Comparison of ENCODE assay signal across 12 mouse cellular contexts in genomic region chr7:15961798-15962197, GRCm38 (mm10). TPM values are rescaled to one million over a fixed set of nuclear protein-coding genes. Genes with fewer than 3 reads are reported as not detected.
DNase-seq lines count a peak whose midpoint lies in the region; ATAC-seq and TF ChIP-seq lines count a peak whose summit lies in the region.
"Had no signal": no experiment of that assay in that cellular context is flagged by ENCODE, and none has a peak within 500 bp of the region (broad histone marks: within the 10 kb centered on the region; RNA-seq: fewer than 3 reads in every experiment).

No protein-coding gene starts in this region.

- intact Hi-C loops in heart, postnatal 14 days (cut with DNase I), result no loop called here

- no peaks in the 10 kb centered on the region for H3K9me3 ChIP-seq in heart, embryonic 10.5 days
- no peaks in the 10 kb centered on the region for H3K9me3 ChIP-seq in limb, embryonic 12.5 days
- H3K9me3 ChIP-seq in limb, embryonic 10.5 days (replicated peaks), result 0 out of 2 replicates have a peak, but pooled peaks cover 1% of the 10 kb centered on the region
- no peaks in the 10 kb centered on the region for H3K9me3 ChIP-seq in embryonic facial prominence, embryonic 12.5 days
- H3K9me3 ChIP-seq in limb, embryonic 15.5 days, result no peaks in the 10 kb centered on the region

- TF ChIP-seq CTCF in cerebellum, adult 2 months (IDR thresholded peaks at IDR 0.05; ENCODE audit: borderline replicate concordance, insufficient read depth, low read depth, low read length), result no peak

- H3K9ac ChIP-seq in limb, embryonic 12.5 days (replicated peaks), result peak overlapping the region; percentile 44; the same call in 1 of the 2 replicates
- H3K9ac ChIP-seq in embryonic facial prominence, embryonic 12.5 days, result no peak overlapping the region
- no peak overlapping the region for H3K9ac ChIP-seq in limb, embryonic 15.5 days

- 86% methylated on average over 7 of the region's 7 CpGs for WGBS in heart, embryonic 10.5 days
- WGBS in limb, embryonic 12.5 days, result 83% methylated on average over 7 of the region's 7 CpGs
- WGBS in limb, embryonic 10.5 days, result 91% methylated on average over 7 of the region's 7 CpGs
- 89% methylated on average over 7 of the region's 7 CpGs for WGBS in embryonic facial prominence, embryonic 12.5 days
- WGBS in limb, embryonic 15.5 days, result 77% methylated on average over 7 of the region's 7 CpGs
- WGBS in cerebellum, adult 2 months, result 90% methylated on average over 7 of the region's 7 CpGs

- no peak for DNase-seq in heart, embryonic 10.5 days (ENCODE audit: low spot score)
- no peak for DNase-seq in heart, postnatal 14 days
- DNase-seq in limb, embryonic 10.5 days (ENCODE audit: low spot score), result no peak
- no peak for DNase-seq in B cell, adult 2 months
- no peak for DNase-seq in cerebellum, adult 2 months
- DNase-seq: thymus, adult 18-20 months had no signal

- peaks cover 44% of the 10 kb centered on the region for H3K4me1 ChIP-seq in heart, embryonic 10.5 days
- H3K4me1 ChIP-seq in limb, embryonic 12.5 days (replicated peaks), result peaks cover 24% of the 10 kb centered on the region
- H3K4me1 ChIP-seq in limb, embryonic 10.5 days, result peaks cover 17% of the 10 kb centered on the region
- H3K4me1 ChIP-seq in embryonic facial prominence, embryonic 12.5 days, result peaks cover 28% of the 10 kb centered on the region
- peaks cover 56% of the 10 kb centered on the region for H3K4me1 ChIP-seq in limb, embryonic 15.5 days
- no peaks in the 10 kb centered on the region for H3K4me1 ChIP-seq in cerebellum, adult 2 months (ENCODE audit: control insufficient read depth, insufficient read depth, low read length)

- no peak for TF ChIP-seq POLR2A in cerebellum, adult 2 months (IDR thresholded peaks at IDR 0.05; ENCODE audit: borderline replicate concordance, insufficient read depth, low read length)

- H3K27ac ChIP-seq in heart, embryonic 10.5 days, result peak overlapping the region; percentile 65; the same call in 1 of the 2 replicates
- peak overlapping the region; percentile 87; the same call in 1 of the 2 replicates for H3K27ac ChIP-seq in limb, embryonic 12.5 days
- H3K27ac ChIP-seq in limb, embryonic 10.5 days, result no peak overlapping the region
- peak overlapping the region; percentile 87 for H3K27ac ChIP-seq in embryonic facial prominence, embryonic 12.5 days
- H3K27ac ChIP-seq in limb, embryonic 15.5 days, result peak overlapping the region; percentile 92
- H3K27ac ChIP-seq in cerebellum, adult 2 months (ENCODE audit: insufficient read depth, low read length), result no peak overlapping the region

- no peaks in the 10 kb centered on the region for H3K27me3 ChIP-seq in heart, embryonic 10.5 days (ENCODE audit: insufficient read depth, poor library complexity, severe bottlenecking)
- peaks cover 4% of the 10 kb centered on the region for H3K27me3 ChIP-seq in limb, embryonic 12.5 days
- no peaks in the 10 kb centered on the region for H3K27me3 ChIP-seq in limb, embryonic 10.5 days (ENCODE audit: low read depth, poor library complexity, severe bottlenecking)
- H3K27me3 ChIP-seq in embryonic facial prominence, embryonic 12.5 days, result no peaks in the 10 kb centered on the region
- H3K27me3 ChIP-seq in limb, embryonic 15.5 days, result no peaks in the 10 kb centered on the region; the same call in 1 of the 2 replicates
- no peaks in the 10 kb centered on the region for H3K27me3 ChIP-seq in cerebellum, adult 2 months (ENCODE audit: control insufficient read depth, insufficient read depth, low read length)
- H3K27me3 ChIP-seq: Patski had no signal

- no peak overlapping the region for H3K4me2 ChIP-seq in limb, embryonic 12.5 days
- peak overlapping the region; percentile 24; the same call in 1 of the 2 replicates for H3K4me2 ChIP-seq in embryonic facial prominence, embryonic 12.5 days (replicated peaks)
- peak overlapping the region; percentile 39; the same call in 1 of the 2 replicates for H3K4me2 ChIP-seq in limb, embryonic 15.5 days

- H3K36me3 ChIP-seq in heart, embryonic 10.5 days, result peaks cover 24% of the 10 kb centered on the region
- no peaks in the 10 kb centered on the region for H3K36me3 ChIP-seq in limb, embryonic 12.5 days
- H3K36me3 ChIP-seq in limb, embryonic 10.5 days, result no peaks in the 10 kb centered on the region
- H3K36me3 ChIP-seq in embryonic facial prominence, embryonic 12.5 days, result peaks cover 7% of the 10 kb centered on the region
- H3K36me3 ChIP-seq in limb, embryonic 15.5 days, result peaks cover 33% of the 10 kb centered on the region

- no peak for ATAC-seq in limb, embryonic 12.5 days (ENCODE audit: insufficient number of reproducible peaks, insufficient read depth, low FRiP score, low TSS enrichment, low read depth)
- ATAC-seq in embryonic facial prominence, embryonic 12.5 days (ENCODE audit: insufficient number of reproducible peaks, insufficient read depth, low FRiP score, low TSS enrichment), result no peak
- no peak for ATAC-seq in limb, embryonic 15.5 days (ENCODE audit: insufficient number of reproducible peaks, low FRiP score, low TSS enrichment, low read depth)
- ATAC-seq: CD4-positive, CD25-positive, alpha-beta regulatory T cell, adult 4 months had no signal

- no peak overlapping the region for H3K4me3 ChIP-seq in heart, embryonic 10.5 days
- H3K4me3 ChIP-seq in limb, embryonic 12.5 days (replicated peaks), result no peak overlapping the region
- no peak overlapping the region for H3K4me3 ChIP-seq in limb, embryonic 10.5 days
- no peak overlapping the region for H3K4me3 ChIP-seq in embryonic facial prominence, embryonic 12.5 days
- H3K4me3 ChIP-seq in limb, embryonic 15.5 days, result no peak overlapping the region
- no peak overlapping the region for H3K4me3 ChIP-seq in cerebellum, adult 2 months (replicated peaks; ENCODE audit: insufficient read depth, low read depth, low read length)

RNA-seq across cellular contexts. Expression of gene Ehd2, which starts 5.6 kb away (rescaled TPM):
- polyA plus RNA-seq in heart, embryonic 10.5 days (2016; fragmentation: Nextera tagmentation; extraction: Ambion mirVana), result 22.1 and 26.2 TPM in 2 replicates
- 100 to 1,000 TPM; 172 to 182 TPM for total RNA-seq in heart, postnatal 14 days (2021)
- polyA plus RNA-seq in limb, embryonic 12.5 days (2016; fragmentation: Nextera tagmentation; extraction: Ambion mirVana), result 10.0 and 12.4 TPM in 2 replicates
- 10.1 and 10.4 TPM in 2 replicates for polyA plus RNA-seq in limb, embryonic 10.5 days (2016; fragmentation: Nextera tagmentation; extraction: Ambion mirVana)
- 17.0 and 20.4 TPM in 2 replicates for polyA plus RNA-seq in embryonic facial prominence, embryonic 12.5 days (2016; fragmentation: Nextera tagmentation; extraction: Ambion mirVana)
- 62.8 and 71.1 TPM in 2 replicates for polyA plus RNA-seq in limb, embryonic 15.5 days (2015; fragmentation: Nextera tagmentation; extraction: Ambion mirVana)
- polyA plus RNA-seq in cerebellum, adult 2 months (2012; rRNA removed), result 7.4 and 7.5 TPM in 2 replicates
- total RNA-seq: granulocyte monocyte progenitor cell, adult 5-6 weeks had no signal

RNA-seq across cellular contexts. Expression of gene Nop53, which starts 15.9 kb away (rescaled TPM):
- polyA plus RNA-seq in heart, embryonic 10.5 days (2016; fragmentation: Nextera tagmentation; extraction: Ambion mirVana), result 136 and 152 TPM in 2 replicates
- 100 to 1,000 TPM; 129 to 137 TPM for total RNA-seq in heart, postnatal 14 days (2021)
- polyA plus RNA-seq in limb, embryonic 12.5 days (2016; fragmentation: Nextera tagmentation; extraction: Ambion mirVana), result 187 and 192 TPM in 2 replicates
- 173 and 203 TPM in 2 replicates for polyA plus RNA-seq in limb, embryonic 10.5 days (2016; fragmentation: Nextera tagmentation; extraction: Ambion mirVana)
- 184 and 196 TPM in 2 replicates for polyA plus RNA-seq in embryonic facial prominence, embryonic 12.5 days (2016; fragmentation: Nextera tagmentation; extraction: Ambion mirVana)
- polyA plus RNA-seq in limb, embryonic 15.5 days (2015; fragmentation: Nextera tagmentation; extraction: Ambion mirVana), result 196 and 208 TPM in 2 replicates
- 104 and 108 TPM in 2 replicates for polyA plus RNA-seq in cerebellum, adult 2 months (2012; rRNA removed)

RNA-seq across cellular contexts. Expression of gene Selenow, which starts 39.6 kb away (rescaled TPM):
- polyA plus RNA-seq in heart, embryonic 10.5 days (2016; fragmentation: Nextera tagmentation; extraction: Ambion mirVana), result 750 and 752 TPM in 2 replicates
- 100 to 1,000 TPM; 149 to 162 TPM for total RNA-seq in heart, postnatal 14 days (2021)
- polyA plus RNA-seq in limb, embryonic 12.5 days (2016; fragmentation: Nextera tagmentation; extraction: Ambion mirVana), result 912 and 933 TPM in 2 replicates
- polyA plus RNA-seq in limb, embryonic 10.5 days (2016; fragmentation: Nextera tagmentation; extraction: Ambion mirVana), result 654 and 733 TPM in 2 replicates
- 1,124 and 1,186 TPM in 2 replicates for polyA plus RNA-seq in embryonic facial prominence, embryonic 12.5 days (2016; fragmentation: Nextera tagmentation; extraction: Ambion mirVana)
- 871 and 889 TPM in 2 replicates for polyA plus RNA-seq in limb, embryonic 15.5 days (2015; fragmentation: Nextera tagmentation; extraction: Ambion mirVana)
- polyA plus RNA-seq in cerebellum, adult 2 months (2012; rRNA removed), result 870 and 931 TPM in 2 replicates

Comparison
In these comparisons a context has a peak if more than half of its experiments do, and no peak if none do; other contexts are left out.
1. H3K27ac ChIP-seq: peak in heart, embryonic 10.5 days (single experiment), limb, embryonic 12.5 days (single experiment), embryonic facial prominence, embryonic 12.5 days (single experiment) and limb, embryonic 15.5 days (single experiment); none in limb, embryonic 10.5 days (single experiment) and cerebellum, adult 2 months (single experiment).